Mouse (Mus musculus) CD4-positive, CD25-positive, alpha-beta regulatory T cell, adult 4 months (primary cell): ENCODE results near the gene 4931406P16Rik. TPM values are rescaled to one million over a fixed set of nuclear protein-coding genes. Genes with fewer than 3 reads are reported as not detected.
"Not testable (repeated sequence)": the region's sequence is repeated elsewhere in the genome, so short reads cannot be mapped to it uniquely, and the experiment has no call there.

ENCODE experiments used
- ATAC-seq: one replicate; pipeline ENCODE4 v1.8.0; 2017
- polyA plus RNA-seq, 2 experiments: library from polyadenylated mRNA; unstranded; fragments of 100-300 nt; shearing (Covaris generic); gene quantifications; one replicate each; pipeline ENCODE4 v1.2.1; 2017

Gene 4931406P16Rik
- polyA plus RNA-seq, 2 experiments from 2014 or later = 22.7 to 30.8 TPM

GRCm38 (mm10) chr7:34206331-34206730, 107.0 kb downstream of the 4931406P16Rik start:
- no peak for ATAC-seq

GRCm38 (mm10) chr7:34202147-34202546, 111.2 kb downstream of the 4931406P16Rik start:
- ATAC-seq = not testable (repeated sequence)

- no peak for ATAC-seq
These were observed 112.5 kb downstream of the 4931406P16Rik start for GRCm38 (mm10) chr7:34200829-34201228.

GRCm38 (mm10) chr7:34198346-34198745, 115.0 kb downstream of the 4931406P16Rik start:
- ATAC-seq = peak; percentile 35

GRCm38 (mm10) chr7:34196132-34197128, 116.9 kb downstream of the 4931406P16Rik start, which contains the start of gene Pdcd2l:
Gene Pdcd2l, minus strand, starts transcription at chr7:34196661.
- peak; percentile 91 for ATAC-seq

GRCm38 (mm10) chr7:34195632-34196031, 117.7 kb downstream of the 4931406P16Rik start:
- ATAC-seq = peak; percentile 21

- no peak for ATAC-seq
These were observed 120.5 kb downstream of the 4931406P16Rik start for GRCm38 (mm10) chr7:34192825-34193224.

GRCm38 (mm10) chr7:34189376-34189989, 123.9 kb downstream of the 4931406P16Rik start:
- no peak for ATAC-seq

Other genes starting within 250 kb of the 4931406P16Rik start
- not detected for gene Scgb1b30, start 218.1 kb downstream of the 4931406P16Rik start, polyA plus RNA-seq
- gene Wtip, start 180.3 kb downstream of the 4931406P16Rik start, polyA plus RNA-seq = not detected
- 10 to 100 TPM; 79.0 to 92.8 TPM for gene Uba2, start 144.0 kb downstream of the 4931406P16Rik start, polyA plus RNA-seq
- 10 to 100 TPM; 27.0 to 30.8 TPM for gene Pdcd2l, start 116.9 kb downstream of the 4931406P16Rik start, polyA plus RNA-seq
- 100 to 1,000 TPM; 458 to 463 TPM for gene Gpi1, start 83.2 kb downstream of the 4931406P16Rik start, polyA plus RNA-seq
- 1 to 10 TPM in 1 of 2 experiments, not detected in 1; 1.6 TPM for gene Gm6096, start 62.5 kb downstream of the 4931406P16Rik start, polyA plus RNA-seq
- gene Lsm14a, start 79.8 kb upstream of the 4931406P16Rik start, polyA plus RNA-seq = 10 to 100 TPM; 30.7 to 49.8 TPM